Mouse (Mus musculus): ENCODE measurements around the gene Vsig4.

DNA sequence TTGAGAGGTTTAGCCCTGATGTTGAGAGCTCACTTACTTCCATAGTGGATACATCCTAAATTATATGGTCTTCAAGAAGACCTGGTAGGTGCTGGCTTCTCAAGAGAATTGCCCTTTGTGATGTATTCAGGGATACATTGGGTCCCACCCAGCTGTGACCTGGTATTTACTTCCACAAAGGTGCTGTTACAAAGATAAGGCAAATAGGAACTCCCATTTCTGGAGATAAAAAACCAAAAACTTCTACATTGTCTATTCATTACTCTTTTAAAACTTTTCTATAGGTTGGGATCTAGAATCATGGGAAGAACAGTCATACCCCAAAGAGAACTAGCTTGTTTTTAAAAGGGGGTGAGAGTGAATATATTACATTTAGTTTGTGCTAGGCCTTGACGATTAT lies 54.2 kb downstream of the Vsig4 start:
- no peak for TF ChIP-seq POLR2A (IDR thresholded peaks at IDR 0.05; ENCODE audit: insufficient read length, low read depth)
- no peak for TF ChIP-seq MAX (IDR thresholded peaks at IDR 0.05; ENCODE audit: low read depth)
- TF ChIP-seq E2F4 (IDR thresholded peaks at IDR 0.05; ENCODE audit: insufficient read depth) = no peak
- TF ChIP-seq POLR2AphosphoS2 (IDR thresholded peaks at IDR 0.05; ENCODE audit: insufficient read length, low read depth) = no peak
- no peak for TF ChIP-seq USF1 (IDR thresholded peaks at IDR 0.05; ENCODE audit: low read depth)
- no peak for TF ChIP-seq CEBPB (IDR thresholded peaks at IDR 0.05; ENCODE audit: insufficient read depth, poor library complexity, severe bottlenecking)
- no peak for TF ChIP-seq TCF12 (IDR thresholded peaks at IDR 0.05; ENCODE audit: insufficient read depth, poor library complexity, severe bottlenecking)
- TF ChIP-seq MYOG (IDR thresholded peaks at IDR 0.05; ENCODE audit: control insufficient read depth in 1 of 3, insufficient read depth in 1 of 3, insufficient read length in 2 of 3, low read depth in 2 of 3) = no peak
- no peak for TF ChIP-seq TCF3 (IDR thresholded peaks at IDR 0.05; ENCODE audit: insufficient read length, low read depth)
- TF ChIP-seq REST (IDR thresholded peaks at IDR 0.05; ENCODE audit: insufficient read depth, insufficient read length) = no peak
